Mouse (Mus musculus) embryonic facial prominence, embryonic 10.5 days (tissue): ENCODE measurements at regions not wholly inside any gene's neighbourhood (a gene's known extent, or its start where the extent isn't known, plus 50 kb on each side); places are given as distances from the start of the nearest gene placed in this dataset.

Experiments used
- DNase-seq: peaks from one replicate; pipeline ENCODE4 v3.0.0-alpha.2; 2017; ENCODE audit warnings: low spot score
- H3K27ac ChIP-seq: fragments of 300-500 bp; sonication (generic); replicated peaks from 2 replicates; pipeline ENCODE4 v1.5.1; 2016; ENCODE audit warnings: mild to moderate bottlenecking
- H3K27me3 ChIP-seq: fragments of 300-500 bp; sonication (generic); replicated peaks from 2 replicates; pipeline ENCODE4 v1.6.1; 2016; ENCODE audit warnings: low read depth, mild to moderate bottlenecking; ENCODE audit not compliant: poor library complexity, severe bottlenecking
- H3K36me3 ChIP-seq: fragments of 300-500 bp; sonication (generic); replicated peaks from 2 replicates; pipeline ENCODE4 v1.6.1; 2016; ENCODE audit warnings: mild to moderate bottlenecking, moderate library complexity
- H3K4me1 ChIP-seq: fragments of 300-500 bp; sonication (generic); 2 replicates; pipeline ENCODE4 v1.6.1; 2016
- H3K4me3 ChIP-seq: fragments of 300-500 bp; sonication (generic); 2 replicates; pipeline ENCODE4 v1.5.1; 2016; ENCODE audit warnings: mild to moderate bottlenecking, moderate library complexity
- H3K9me3 ChIP-seq: fragments of 300-500 bp; sonication (generic); 2 replicates; pipeline ENCODE4 v1.6.1; 2016; ENCODE audit warnings: mild to moderate bottlenecking
- WGBS: fragments of 180-500 bp; shearing (Covaris S2); methylation state at CpG from one replicate; pipeline ENCODE4 v1.1.7; 2016; 5-methylcytosine and 5-hydroxymethylcytosine counted together

DNA sequence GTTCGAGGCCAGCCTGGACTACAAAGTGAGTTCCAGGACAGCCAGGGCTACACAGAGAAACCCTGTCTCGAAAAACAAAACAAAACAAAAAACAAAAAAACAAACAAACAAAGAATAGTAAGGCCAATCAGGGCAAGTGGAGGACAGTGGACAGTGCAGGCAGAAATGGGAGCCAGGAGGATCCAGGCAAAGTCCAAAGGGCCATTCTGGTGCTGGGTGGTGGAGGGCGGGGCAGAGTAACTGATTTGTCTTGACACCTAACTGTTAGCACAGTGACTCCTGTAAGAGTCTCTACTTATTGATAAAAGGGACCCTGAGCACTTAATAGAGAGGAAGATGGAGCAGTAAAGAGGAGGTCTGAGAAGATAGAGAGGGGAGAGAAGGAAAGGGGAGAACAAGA lies 98.8 kb upstream of the Tmc1 start:
- H3K27ac ChIP-seq: no peak overlapping the region
- no peaks in the 10 kb centered on the region for H3K9me3 ChIP-seq
- no peak for DNase-seq
- peaks cover 5% of the 10 kb centered on the region for H3K4me1 ChIP-seq
- no peak overlapping the region for H3K4me3 ChIP-seq
- 90% methylated on average over 3 of the region's 3 CpGs for WGBS
- H3K36me3 ChIP-seq: no peaks in the 10 kb centered on the region
- no peaks in the 10 kb centered on the region for H3K27me3 ChIP-seq

DNA sequence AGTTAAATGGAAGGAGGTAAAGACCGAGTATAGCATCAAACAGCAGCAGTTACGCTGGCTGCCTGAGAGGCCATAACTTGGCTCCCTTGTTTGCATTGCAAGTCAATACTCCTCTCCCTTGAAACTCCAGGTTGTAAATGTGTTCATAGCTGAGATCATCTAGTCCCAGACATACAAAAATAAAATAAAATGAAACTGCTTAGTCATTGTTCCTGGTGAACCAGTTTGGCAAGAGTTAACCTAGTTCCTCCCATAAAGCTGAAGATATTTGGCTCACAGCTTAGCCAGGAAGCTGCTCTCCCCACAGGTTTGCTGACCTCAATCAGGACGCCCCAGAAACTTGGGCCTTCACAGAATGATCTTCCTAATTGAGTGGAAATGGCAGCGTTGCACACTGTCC lies 97.9 kb upstream of the Tmc1 start:
- H3K9me3 ChIP-seq: no peaks in the 10 kb centered on the region
- WGBS: 82% methylated on average over 4 of the region's 4 CpGs
- no peak overlapping the region for H3K27ac ChIP-seq
- peaks cover 5% of the 10 kb centered on the region for H3K4me1 ChIP-seq
- no peaks in the 10 kb centered on the region for H3K36me3 ChIP-seq
- DNase-seq: no peak
- H3K27me3 ChIP-seq: no peaks in the 10 kb centered on the region
- no peak overlapping the region for H3K4me3 ChIP-seq

DNA sequence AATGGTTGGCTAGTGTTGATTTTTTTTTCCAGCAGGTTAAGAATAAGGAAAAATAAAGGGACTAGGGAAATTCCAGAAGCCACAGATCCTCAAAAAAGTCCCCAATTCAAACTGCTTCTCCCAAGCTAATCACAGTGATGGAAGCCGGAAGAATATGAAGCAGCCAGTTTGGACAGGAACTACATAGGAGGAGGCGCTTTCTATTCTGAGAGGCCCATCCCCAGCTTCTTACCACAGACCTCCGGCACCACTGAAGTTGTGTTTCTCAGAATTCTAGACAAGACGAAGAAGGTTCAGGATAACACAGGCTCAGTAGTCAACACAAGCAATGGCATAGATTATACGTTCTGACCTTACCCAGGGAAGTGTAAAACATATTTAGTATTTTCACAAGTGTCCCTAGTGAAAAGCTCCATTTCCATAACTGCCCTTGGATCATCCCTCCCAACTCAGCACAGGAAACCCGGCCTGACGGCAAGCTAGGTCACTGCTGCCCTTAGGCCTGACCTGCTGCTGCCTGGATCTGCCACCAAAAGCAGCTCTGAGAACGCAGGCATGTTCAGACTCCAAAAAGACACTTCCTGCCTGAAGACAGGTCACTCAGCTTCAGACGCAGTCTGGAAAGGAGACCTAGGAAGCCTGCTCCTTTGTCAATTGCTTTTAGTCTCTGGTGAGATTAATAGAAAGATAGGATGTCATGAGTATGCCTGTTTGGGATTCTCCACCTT lies 97.2 kb upstream of the Tmc1 start:
- peaks cover 5% of the 10 kb centered on the region for H3K4me1 ChIP-seq
- H3K4me3 ChIP-seq: no peak overlapping the region
- 57% methylated on average over 9 of the region's 9 CpGs for WGBS
- H3K36me3 ChIP-seq: no peaks in the 10 kb centered on the region
- no peak for DNase-seq
- H3K27me3 ChIP-seq: no peaks in the 10 kb centered on the region
- no peaks in the 10 kb centered on the region for H3K9me3 ChIP-seq
- H3K27ac ChIP-seq: no peak overlapping the region

DNA sequence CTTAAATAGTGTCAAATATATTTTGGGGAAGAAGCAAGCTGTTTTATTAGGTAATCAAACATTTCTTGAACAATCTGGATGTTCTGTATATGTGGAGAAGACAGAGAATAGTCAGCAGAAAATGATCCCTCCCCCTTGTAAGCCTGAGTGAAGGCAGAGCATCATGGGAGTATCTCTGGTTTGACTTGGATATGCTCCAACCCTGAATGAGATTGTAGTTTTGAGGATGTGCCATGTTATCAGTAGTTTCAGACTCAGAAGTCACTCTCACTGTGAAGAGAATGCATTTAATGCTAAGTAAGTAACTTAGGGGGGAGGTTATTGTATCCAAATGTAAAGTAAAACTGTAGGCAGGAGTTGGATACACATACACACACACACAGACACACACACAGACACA lies 95.3 kb upstream of the Tmc1 start:
- Histone ChIP-seq H3K27ac (no peak overlapping the region), H3K4me1 (peaks cover 5% of the 10 kb centered on the region), H3K9me3 (no peaks in the 10 kb centered on the region), H3K4me3 (no peak overlapping the region), H3K27me3 (no peaks in the 10 kb centered on the region), H3K36me3 (no peaks in the 10 kb centered on the region)
- DNase-seq: no peak

DNA sequence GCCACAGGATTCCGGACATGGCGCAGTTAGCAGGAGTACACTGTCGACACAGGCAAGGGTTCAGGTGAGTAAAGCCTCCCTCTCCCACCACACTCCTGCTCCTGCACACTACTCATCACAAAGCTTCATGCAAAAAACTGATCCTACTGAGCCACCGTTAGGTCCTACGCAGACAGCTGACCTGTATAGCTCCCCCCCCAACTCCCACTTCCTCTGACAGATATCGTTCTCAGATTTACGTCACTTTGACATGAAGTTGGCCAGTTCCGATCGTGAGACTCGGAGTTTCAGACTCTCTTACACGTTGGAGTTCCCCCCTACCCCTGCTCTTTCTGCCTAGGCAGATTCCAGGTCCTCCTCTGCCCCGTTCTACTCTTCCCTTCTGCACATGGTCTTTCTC lies 91.6 kb upstream of the Tmc1 start:
- 89% methylated on average over 12 of the region's 12 CpGs for WGBS
- no peak overlapping the region for H3K4me3 ChIP-seq
- no peaks in the 10 kb centered on the region for H3K27me3 ChIP-seq
- peaks cover 10% of the 10 kb centered on the region; the same call in 1 of the 2 replicates for H3K9me3 ChIP-seq
- no peak for DNase-seq
- H3K36me3 ChIP-seq: no peaks in the 10 kb centered on the region
- no peak overlapping the region for H3K27ac ChIP-seq
- H3K4me1 ChIP-seq: no peaks in the 10 kb centered on the region

DNA sequence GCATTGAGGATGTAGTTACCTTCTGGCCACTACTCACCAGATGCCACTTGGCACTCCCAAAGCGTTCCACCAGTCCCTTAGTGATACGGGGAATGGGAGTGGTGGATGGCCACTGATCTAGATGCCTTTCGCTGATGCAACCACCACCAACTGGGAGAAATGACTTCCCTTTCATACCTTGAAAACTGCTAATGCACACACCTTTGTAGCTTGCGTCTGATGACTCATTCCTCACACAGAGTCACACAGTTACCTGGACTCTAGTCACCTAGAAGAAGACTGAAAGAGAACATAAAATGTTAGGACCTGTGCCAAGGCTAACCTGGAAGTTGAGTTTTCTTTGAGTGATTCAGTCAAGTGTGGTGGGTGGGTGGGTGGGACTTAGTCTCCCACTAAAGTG lies 90.0 kb upstream of the Tmc1 start:
- Histone ChIP-seq H3K9me3 (peaks cover 10% of the 10 kb centered on the region; the same call in 1 of the 2 replicates), H3K27me3 (no peaks in the 10 kb centered on the region), H3K36me3 (no peaks in the 10 kb centered on the region), H3K4me1 (peaks cover 6% of the 10 kb centered on the region; the same call in 1 of the 2 replicates), H3K4me3 (no peak overlapping the region), H3K27ac (no peak overlapping the region)
- WGBS: 96% methylated on average over 4 of the region's 4 CpGs
- no peak for DNase-seq

DNA sequence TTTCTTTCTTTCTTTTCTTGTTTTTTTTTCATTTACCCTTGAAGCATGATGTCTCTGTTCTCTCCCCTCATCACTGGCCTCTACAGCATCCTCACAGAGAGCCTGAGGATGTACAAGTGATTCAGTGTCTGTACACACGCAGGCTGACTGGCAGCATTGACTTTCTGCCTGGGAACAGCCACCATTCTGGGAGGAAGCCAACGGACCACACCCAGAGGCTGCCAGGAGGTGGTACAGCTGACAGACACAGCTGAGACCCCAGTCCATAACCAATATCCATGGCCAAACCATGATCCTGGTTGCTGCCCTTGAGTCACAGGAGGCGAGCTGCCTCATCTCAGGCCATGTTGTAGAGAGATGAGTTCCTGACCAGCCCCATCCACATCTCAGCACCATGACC lies 88.5 kb upstream of the Tmc1 start:
- Histone ChIP-seq H3K36me3 (no peaks in the 10 kb centered on the region), H3K4me3 (no peak overlapping the region), H3K27me3 (no peaks in the 10 kb centered on the region), H3K4me1 (peaks cover 6% of the 10 kb centered on the region; the same call in 1 of the 2 replicates), H3K9me3 (peaks cover 10% of the 10 kb centered on the region; the same call in 1 of the 2 replicates), H3K27ac (no peak overlapping the region)
- WGBS: 85% methylated on average over 3 of the region's 3 CpGs
- no peak for DNase-seq

DNA sequence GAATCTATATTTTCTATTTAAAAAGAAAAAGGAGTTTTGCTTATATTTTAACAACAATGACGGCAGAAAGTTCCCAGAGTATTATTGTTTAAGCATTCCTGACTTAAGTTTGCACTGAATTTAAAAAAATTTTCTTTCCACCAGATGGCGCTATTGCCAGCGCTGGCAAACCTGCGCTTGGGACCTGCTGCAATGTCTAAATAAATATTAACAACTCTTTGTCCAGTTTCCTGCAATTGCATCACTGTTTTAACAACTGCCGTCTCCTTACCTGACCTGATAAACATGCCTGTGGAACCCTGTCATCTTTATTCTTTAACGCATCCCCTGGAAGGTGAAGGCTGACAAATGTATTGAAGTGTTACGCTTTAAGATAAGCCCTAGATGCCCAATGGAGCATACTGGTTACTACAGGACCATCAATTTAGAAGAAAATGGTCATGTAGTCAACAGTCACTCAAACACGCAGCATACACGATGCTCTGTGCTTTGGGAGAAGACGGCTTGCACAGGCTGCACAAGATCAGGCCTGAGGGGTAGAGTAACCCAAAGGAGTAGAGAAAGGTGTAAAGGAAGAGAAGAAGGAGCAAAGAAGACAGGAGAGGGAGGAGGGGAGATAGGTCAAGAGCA lies 83.6 kb upstream of the Tmc1 start:
- no peaks in the 10 kb centered on the region for H3K9me3 ChIP-seq
- DNase-seq: peak; percentile 52
- peaks cover 14% of the 10 kb centered on the region for H3K4me1 ChIP-seq
- H3K27me3 ChIP-seq: no peaks in the 10 kb centered on the region
- no peak overlapping the region for H3K27ac ChIP-seq
- 52% methylated on average over 10 of the region's 10 CpGs for WGBS
- H3K4me3 ChIP-seq: no peak overlapping the region
- H3K36me3 ChIP-seq: no peaks in the 10 kb centered on the region

DNA sequence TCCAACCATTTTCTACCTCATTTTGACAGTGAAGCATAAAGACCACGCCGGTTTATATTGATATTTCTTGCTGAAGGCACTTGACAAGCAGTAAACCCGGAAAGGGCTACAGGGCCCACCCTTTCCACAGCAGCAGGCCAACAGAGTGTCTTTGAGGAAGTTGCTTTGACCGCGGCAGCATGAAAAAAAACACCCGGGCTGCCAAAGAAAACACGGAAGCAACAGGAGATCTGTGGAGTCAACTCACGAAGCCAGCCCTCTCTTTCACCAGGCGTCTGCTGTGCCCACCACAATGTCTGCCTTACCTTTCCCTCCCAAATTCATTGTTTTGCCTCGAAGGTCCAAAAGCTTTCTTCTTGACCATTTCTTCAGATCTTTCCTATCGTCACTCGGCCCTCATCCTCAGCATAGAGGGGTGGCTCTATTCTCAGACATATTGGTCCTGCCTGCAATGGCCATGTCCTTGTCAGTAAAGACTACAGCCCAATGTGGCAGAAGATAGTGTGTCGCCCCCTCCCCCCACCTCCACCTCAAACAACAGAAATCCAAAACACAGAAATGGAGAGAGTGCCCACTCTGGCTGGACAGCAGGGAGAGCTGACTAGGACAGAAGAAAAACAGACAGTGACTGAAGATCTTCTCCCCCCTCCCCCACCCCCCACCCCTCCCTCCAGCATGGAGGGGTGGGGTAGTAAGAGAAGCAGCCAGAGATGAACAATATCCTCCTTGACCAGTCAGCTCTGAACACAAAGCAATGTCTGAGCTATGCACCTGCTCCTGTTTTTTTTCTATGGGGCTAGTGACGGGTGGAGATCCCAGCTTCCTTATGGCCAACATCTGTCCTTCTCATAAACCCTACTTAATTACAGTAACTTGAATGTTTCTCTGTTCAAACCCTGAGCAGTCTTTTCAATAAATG lies 82.8 kb upstream of the Tmc1 start:
- Histone ChIP-seq H3K4me1 (peaks cover 14% of the 10 kb centered on the region), H3K4me3 (no peak overlapping the region), H3K27ac (peak overlapping the region; percentile 59), H3K36me3 (no peaks in the 10 kb centered on the region), H3K27me3 (no peaks in the 10 kb centered on the region), H3K9me3 (no peaks in the 10 kb centered on the region)
- peak; percentile 15 for DNase-seq
- WGBS: 70% methylated on average over 14 of the region's 14 CpGs

DNA sequence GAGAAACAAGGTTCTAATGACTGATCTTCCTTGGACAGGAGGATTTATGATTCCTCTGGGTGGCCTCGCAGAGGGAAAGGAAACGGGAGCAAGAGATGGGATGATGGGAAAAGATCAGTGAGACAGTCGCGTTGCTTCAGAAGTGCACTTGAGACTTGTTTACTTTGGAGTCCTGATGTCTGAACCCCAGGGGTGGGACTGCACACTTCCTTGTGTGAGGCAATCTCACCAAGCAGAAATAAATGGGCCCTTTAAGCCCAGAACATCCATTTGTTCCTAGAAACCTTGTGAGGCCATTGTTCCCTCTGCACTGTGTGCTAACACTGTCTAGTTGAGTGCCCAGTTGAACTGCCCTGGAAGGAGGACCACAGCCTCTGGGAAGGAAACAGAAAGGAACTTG lies 81.5 kb upstream of the Tmc1 start:
- Histone ChIP-seq H3K4me1 (peaks cover 14% of the 10 kb centered on the region), H3K27ac (no peak overlapping the region), H3K27me3 (no peaks in the 10 kb centered on the region), H3K4me3 (no peak overlapping the region), H3K36me3 (no peaks in the 10 kb centered on the region), H3K9me3 (no peaks in the 10 kb centered on the region)
- no peak for DNase-seq
- WGBS: 82% methylated on average over 4 of the region's 4 CpGs

DNA sequence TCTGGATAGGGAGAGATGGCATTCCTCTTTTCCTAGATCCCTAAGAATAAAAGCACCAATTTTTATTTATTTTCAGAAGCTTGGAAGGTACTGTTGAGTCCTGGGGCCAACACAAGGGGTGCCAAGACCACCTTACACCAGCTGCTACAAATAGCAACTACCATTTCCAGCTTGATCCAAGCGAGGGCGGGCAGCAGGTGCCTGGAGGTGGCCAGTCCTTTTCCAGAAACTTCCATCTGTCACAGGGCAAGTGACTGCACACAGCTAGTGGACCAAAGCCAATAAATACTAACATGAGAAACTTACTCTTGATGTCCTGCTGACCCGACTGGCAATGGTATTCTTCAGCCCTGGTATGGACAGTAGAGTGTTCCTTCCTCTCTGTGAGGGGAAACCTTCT lies 80.0 kb upstream of the Tmc1 start:
- no peaks in the 10 kb centered on the region for H3K9me3 ChIP-seq
- no peaks in the 10 kb centered on the region for H3K36me3 ChIP-seq
- no peak overlapping the region for H3K27ac ChIP-seq
- H3K4me3 ChIP-seq: no peak overlapping the region
- WGBS: 83% methylated on average over 3 of the region's 3 CpGs
- H3K27me3 ChIP-seq: no peaks in the 10 kb centered on the region
- peaks cover 7% of the 10 kb centered on the region for H3K4me1 ChIP-seq
- DNase-seq: no peak

DNA sequence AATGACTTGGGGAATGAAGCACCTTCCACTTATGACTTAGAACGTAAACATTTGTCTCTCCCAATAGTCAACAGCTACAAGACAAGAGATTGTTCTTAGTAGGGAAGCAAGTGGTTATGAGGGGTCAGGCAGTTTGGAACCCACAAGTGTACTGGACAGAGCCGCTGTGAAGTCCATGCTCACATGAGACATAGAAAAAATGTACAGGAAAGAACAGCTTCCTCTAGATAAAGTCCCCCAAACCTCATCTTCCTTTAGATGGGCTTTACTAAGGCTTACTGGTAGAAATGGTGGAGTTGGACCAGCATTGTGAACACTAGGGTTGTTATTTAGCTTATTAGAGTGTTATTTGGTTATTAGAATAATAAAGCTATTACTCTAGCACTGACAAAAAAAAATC lies 78.6 kb upstream of the Tmc1 start:
- WGBS: 83% methylated on average over 2 of the region's 2 CpGs
- Histone ChIP-seq H3K4me1 (peaks cover 7% of the 10 kb centered on the region), H3K27ac (no peak overlapping the region), H3K9me3 (no peaks in the 10 kb centered on the region), H3K27me3 (no peaks in the 10 kb centered on the region), H3K36me3 (no peaks in the 10 kb centered on the region), H3K4me3 (no peak overlapping the region)
- DNase-seq: no peak
